Comparison of ENCODE assay signal across 15 mouse cellular contexts in the genomic region with DNA sequence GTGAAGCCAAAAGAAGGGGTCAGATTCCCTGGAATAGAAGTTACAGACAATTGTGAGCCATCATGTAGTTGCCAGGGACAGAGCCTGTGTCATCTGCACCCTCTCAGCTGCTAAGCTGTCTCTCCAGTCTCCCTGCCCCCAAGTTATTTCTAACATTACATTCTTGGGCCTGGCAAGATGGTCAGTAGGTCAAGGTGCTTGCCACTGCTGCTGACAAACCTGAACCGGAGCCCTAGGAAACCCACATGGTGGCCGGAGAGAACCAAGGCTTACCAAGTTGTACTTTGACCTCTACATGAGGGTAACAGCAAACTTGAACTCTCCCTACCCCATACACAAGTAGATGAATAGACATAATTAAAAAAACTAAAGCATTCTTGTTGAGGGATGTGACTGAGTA.
"Had no signal": no experiment of that assay in that cellular context is flagged by ENCODE, and none has a peak within 500 bp of the region (broad histone marks: within the 10 kb centered on the region; RNA-seq: fewer than 3 reads in every experiment).

No protein-coding gene starts in this region.

- DNase-seq: lung, postnatal 14 days; right cerebral cortex, postnatal 14 days; thymus, adult 2 months; thymus, postnatal 4 days had no signal

- H3K4me2 ChIP-seq: limb, embryonic 12.5 days; liver, embryonic 11.5 days; lung, embryonic 15.5 days; midbrain, embryonic 11.5 days; midbrain, embryonic 15.5 days; neural tube, embryonic 12.5 days; stomach, embryonic 15.5 days had no signal

- H3K4me1 ChIP-seq: stomach, embryonic 15.5 days had no signal

- H3K27me3 ChIP-seq: limb, embryonic 12.5 days; lung, embryonic 15.5 days; megakaryocyte, embryonic 14.5 days; midbrain, embryonic 15.5 days; neural tube, embryonic 12.5 days; stomach, embryonic 15.5 days had no signal

- ATAC-seq: hindbrain, postnatal 0 days; midbrain, embryonic 15.5 days had no signal

- H3K9ac ChIP-seq: limb, embryonic 12.5 days; lung, embryonic 15.5 days; midbrain, embryonic 15.5 days; neural tube, embryonic 12.5 days; stomach, embryonic 15.5 days had no signal

- H3K27ac ChIP-seq: hindbrain, postnatal 0 days; layer of hippocampus, adult 2 months; limb, embryonic 12.5 days; lung, embryonic 15.5 days; macrophage; midbrain, embryonic 15.5 days; neural tube, embryonic 12.5 days; stomach, embryonic 15.5 days had no signal

- H3K4me3 ChIP-seq: layer of hippocampus, adult 2 months; limb, embryonic 12.5 days; lung, embryonic 15.5 days; megakaryocyte, embryonic 14.5 days; midbrain, embryonic 15.5 days; neural tube, embryonic 12.5 days; stomach, embryonic 15.5 days had no signal

- H3K9me3 ChIP-seq: limb, embryonic 12.5 days; lung, embryonic 15.5 days; megakaryocyte, embryonic 14.5 days; midbrain, embryonic 15.5 days; neural tube, embryonic 12.5 days; stomach, embryonic 15.5 days had no signal
